Mouse (Mus musculus) retina, postnatal 1 day (tissue): ENCODE data around the gene Gm2431.
"Not testable (repeated sequence)": the region's sequence is repeated elsewhere in the genome, so short reads cannot be mapped to it uniquely, and the experiment has no call there.

Experiments used
- DNase-seq: peaks from one replicate; pipeline ENCODE4 v3.0.0-alpha.2; 2012

Gm2431 gene

DNA sequence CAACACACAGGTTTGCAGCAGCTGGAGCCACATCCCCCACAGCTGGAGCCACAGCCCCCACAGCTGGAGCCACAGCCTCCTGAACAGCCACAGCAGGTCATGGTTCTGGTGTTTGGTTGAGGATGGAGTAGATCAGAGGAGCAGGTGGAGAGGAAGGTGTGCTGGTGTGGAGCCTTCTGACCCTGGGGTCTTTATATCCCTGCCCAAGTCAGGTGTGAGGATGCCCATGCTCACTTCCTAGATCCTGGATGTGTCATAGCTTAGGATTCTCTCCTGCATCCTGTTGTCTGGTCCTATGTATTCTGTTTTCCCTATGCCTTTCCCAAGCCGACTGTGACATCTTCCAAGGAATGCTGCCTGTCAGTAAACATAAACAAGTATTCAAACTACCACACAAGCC, at the start of gene Gm2431:
Gene Gm2431 (minus strand): TSS at position 101 of the 400 bp plus-strand sequence.
- not testable (repeated sequence) for DNase-seq

DNA sequence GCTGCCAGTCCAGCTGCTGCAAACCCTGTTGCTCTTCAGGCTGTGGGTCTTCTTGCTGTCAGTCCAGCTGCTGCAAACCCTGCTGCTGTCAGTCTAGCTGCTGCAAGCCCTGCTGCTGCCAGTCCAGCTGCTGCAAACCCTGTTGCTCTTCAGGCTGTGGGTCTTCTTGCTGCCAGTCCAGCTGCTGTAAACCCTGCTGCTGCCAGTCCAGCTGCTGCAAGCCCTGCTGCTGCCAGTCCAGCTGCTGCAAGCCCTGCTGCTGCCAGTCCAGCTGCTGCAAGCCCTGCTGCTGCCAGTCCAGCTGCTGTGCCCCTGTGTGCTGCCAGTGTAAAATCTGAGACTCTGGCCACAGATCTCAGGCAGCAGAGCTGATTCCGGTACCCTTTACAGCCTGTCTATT, 45.8 kb upstream of the Gm2431 start:
- DNase-seq = not testable (repeated sequence)

DNA sequence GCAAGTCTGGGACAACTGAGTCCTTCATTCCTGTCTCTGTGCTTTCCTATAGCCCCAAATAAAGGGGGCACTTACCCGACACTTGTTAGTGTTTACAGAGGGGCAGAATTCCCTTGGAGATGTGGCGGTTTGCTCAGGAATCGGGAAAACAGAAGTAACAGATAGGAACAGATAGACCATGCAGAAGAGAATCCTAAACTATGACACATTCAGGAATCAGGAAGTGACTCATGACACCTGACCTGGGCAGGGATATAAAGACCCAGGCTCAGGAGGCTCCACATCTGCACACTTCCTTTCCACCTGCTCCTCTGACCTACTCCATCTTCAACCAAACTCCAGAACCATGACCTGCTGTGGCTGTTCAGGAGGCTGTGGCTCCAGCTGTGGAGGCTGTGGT, 45.1 kb upstream of the Gm2431 start, which contains the start of gene Krtap5-4:
Gene Krtap5-4 (plus strand): TSS at position 301 of the 400 bp plus-strand sequence.
- DNase-seq = no peak

DNA sequence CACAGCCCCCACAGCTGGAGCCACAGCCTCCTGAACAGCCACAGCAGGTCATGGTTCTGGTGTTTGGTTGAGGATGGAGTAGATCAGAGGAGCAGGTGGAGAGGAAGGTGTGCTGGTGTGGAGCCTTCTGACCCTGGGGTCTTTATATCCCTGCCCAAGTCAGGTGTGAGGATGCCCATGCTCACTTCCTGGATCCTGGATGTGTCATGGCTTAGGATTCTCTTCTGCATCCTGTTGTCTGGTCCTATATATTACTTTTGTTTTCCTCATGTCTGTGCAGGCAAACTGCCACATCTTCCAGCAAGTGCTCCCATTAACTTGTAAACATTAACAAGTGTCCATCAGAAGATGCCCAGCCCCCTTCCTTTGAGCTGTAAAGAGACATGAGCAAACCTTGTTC, 38.9 kb upstream of the Gm2431 start, which contains the start of gene Krtap5-1:
Gene Krtap5-1 (minus strand): TSS at position 101 of the 400 bp plus-strand sequence.
- not testable (repeated sequence) for DNase-seq

DNA sequence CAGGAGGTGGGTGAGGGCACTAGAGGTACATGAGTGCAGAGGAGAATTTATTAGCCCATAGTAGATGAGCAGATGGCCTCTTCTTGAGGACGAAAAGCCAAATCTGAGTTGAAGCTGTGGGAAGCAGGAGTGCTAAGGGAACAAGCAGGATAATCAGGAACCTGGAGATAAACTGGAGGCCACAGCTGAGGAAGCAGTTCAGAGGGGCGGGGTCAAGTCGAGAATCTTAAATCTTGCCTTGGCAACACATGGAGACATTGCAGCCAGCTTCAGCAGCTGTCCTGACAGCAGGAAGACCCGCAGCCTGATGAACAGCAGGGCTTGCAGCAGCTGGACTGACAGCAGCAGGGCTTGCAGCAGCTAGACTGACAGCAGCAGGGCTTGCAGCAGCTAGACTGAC, 38.0 kb upstream of the Gm2431 start:
- not testable (repeated sequence) for DNase-seq

DNA sequence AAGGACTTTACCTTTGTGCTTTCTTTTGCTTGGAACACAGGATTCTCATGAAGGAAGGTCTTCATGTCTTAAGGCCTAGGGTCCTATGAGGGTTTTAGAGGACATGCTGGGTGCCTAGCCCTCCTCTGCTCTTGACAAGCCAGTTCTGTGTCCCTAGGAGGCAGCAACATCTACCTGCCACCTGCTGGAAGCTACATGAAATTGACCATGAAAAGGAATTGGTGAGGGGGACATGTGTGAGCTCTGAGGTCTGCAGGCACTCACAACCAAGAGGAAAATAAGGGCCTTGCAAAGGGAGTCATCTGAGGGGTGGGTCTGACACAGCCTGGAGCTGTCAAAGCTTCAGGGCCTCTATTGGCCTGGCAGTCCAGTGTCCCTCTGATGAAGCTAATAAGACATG, 37.3 kb upstream of the Gm2431 start:
- DNase-seq = no peak

DNA sequence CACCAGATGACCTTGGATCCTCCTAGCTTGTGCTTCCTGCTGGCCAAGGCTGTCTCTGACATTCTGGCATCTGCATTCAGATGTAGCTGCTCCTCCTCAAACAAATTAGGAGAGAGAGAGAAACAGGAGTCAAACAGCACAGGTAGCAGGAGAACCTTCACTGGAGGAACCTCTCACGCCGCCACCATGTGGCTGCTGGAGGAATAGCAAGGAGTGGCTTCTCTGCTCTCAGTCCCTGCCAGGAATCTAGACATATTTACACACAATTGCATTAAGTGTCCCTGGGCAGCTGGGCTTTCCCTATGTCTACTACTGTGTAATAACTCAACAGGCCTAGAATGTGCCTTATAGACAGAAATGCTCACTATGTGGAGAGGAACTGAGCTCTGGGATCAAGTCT, 35.7 kb upstream of the Gm2431 start:
- peak; percentile 46 for DNase-seq

DNA sequence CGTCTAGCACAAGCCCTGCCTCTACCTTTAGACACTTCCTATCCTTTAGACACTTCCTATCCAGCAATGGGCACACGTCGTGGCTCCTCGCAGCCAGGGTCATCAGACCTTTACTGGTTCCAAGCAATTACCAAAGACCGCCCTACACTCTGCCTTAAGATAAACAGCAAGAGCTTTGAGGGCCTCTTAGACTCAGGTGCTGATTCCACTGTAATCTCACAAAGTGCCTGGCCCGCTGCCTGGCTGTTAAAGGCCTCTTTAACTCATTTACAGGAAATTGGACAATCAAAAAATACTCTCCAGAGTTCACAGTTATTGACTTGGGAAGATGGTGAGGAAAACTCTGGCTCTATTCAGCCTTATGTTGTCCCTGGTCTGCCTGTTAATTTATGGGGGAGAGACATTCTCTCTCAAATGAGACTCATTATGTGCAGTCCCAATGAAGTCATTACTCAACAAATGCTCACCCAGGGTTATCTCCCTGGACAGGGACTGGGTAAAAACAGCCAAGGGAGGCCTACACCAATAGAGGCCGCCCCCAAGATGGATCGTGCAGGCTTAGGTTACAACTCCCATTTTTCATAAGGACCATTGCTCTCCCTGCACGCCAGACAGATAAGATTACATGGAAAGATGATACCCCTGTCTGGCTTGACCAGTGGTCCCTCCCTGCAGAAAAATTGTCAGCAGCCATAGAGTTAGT, 27.9 kb upstream of the Gm2431 start:
- not testable (repeated sequence) for DNase-seq

DNA sequence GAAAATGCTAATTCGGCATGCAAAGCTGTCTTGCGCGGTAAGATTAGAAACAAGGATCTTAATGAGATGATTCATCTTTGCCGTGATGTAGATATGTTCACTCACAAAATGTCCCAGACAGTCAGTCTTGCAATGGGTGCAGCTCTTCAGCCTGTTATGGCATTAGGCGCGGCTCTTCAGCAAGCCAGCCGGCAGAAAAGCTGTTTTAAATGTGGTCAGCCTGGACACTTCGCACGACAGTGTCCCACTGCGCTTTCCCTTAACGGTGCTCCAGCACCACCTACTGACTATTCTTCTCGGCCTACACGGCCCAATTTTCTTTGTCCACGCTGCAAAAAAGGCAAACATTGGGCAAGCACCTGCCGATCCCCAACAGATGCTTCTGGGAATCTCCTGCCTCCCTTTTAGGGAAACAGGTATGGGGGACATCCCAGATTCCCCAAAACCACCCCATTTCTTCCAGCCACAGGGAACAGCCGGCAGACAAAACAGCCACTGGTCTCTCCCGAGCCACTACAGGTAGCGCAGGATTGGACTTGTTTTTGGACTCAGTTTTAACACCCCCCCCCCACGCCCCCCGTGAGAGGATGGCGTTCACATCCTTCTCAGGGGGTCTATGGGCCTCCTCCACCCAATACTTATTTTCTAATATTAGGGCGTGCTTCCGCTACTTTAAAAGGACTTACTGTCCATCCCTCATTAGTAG, 27.1 kb upstream of the Gm2431 start:
- peak; percentile 62 for DNase-seq

DNA sequence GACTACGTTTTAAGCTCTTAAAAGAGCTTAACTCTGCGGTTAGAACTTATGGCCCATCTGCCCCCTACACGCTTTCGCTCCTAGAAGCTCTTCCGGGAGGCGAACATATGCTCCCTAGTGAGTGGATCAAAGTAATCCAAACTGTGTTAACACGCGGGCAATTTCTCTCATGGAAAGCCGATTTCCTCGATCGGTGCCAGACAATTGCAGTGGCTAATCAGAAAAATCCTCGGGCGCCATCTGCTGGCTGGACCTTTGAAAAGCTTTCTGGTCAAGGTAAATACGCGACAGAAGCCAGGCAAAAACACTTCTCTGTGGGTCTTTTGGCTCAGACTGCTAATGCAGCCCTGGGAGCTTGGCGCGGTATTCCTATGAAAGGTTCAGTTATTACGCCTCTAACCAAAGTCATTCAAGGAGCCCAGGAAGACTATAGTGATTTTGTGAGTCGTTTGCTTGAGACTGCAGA, 26.5 kb upstream of the Gm2431 start:
- DNase-seq = peak; percentile 97

DNA sequence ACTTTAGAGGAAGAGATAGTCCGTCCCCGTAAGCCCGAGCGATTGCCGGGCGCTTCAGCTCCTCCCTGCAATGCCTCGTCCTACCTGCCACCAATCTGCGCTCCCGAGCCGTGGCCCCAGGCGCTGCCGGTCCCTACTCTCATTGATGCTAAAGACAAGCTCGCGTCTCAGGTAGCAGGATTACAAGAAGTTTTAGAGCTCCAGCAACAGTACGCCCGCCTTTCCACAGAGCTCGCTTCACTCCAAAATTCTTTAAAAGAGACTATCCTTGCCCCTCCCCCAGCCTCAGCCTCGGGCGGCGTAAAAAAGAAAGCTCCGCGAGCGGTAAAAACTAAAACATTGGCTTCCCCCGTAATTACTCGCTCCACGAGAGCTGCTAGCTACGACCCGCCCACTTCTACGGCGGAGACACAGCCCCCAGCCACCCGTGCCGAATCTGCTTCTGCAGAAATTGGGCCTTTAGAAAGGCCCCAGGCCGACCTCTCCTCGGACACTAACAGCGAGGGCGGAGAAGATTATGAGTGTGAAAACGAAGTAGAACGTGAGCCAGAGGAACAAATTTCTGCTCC, 26.0 kb upstream of the Gm2431 start:
- peak; percentile 85 for DNase-seq

DNA sequence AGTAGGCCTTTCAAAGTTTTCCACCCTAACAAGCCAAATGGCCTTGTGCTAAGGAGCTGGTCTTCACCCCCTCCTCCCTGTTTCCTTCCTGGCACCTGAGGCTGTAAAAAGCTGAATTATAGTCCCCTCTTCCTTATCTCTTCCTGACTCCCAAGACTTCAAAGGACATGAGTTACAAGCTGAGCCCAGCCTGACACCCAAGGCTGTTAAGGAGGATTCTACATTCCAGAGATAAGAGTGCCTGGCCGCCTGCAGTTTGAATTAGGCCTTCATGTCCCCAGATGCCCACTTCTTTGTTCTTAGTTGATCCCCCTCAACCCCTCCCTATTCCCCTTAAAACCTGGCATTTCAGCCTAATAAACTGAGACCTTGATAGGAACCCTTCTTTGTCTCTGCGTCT, 24.7 kb upstream of the Gm2431 start:
- not testable (repeated sequence) for DNase-seq

DNA sequence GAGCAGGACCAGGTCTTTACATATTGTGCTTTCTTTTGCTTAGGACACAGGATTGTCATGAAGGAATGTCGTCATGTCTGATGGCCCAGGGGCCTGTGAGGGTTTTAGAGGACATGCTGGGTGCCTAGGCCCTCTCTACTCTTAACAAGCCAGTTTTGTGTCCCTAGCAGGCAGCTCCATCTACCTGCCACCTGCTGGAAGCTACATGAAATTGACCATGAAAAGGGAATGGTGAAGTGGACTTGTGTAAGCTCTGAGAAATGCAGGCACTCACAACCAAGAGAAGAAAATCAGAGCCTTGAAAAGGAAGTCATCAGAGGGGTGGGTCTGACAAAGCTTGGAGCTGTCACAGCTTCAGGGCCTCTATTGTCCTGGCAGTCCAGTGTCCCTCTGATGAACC, 21.1 kb upstream of the Gm2431 start:
- not testable (repeated sequence) for DNase-seq

DNA sequence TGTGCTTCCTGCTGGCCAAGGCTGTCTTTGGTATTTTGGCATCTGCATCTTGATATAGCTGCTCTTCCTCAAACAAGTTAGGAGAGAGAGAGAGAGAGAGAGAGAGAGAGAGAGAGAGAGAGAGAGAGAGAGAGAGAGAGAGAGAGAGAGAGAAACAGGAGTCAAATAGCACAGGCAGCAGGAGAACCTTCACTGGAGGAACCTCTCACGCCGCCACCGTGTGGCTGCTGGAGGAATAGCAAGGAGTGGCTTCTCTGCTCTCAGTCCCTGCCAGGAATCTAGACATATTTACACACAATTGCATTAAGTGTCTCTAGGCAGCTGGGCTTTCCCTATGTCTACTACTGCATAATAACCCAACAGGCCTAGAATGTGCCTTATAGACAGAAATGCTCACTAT, 20.0 kb upstream of the Gm2431 start:
- peak; percentile 72 for DNase-seq

DNA sequence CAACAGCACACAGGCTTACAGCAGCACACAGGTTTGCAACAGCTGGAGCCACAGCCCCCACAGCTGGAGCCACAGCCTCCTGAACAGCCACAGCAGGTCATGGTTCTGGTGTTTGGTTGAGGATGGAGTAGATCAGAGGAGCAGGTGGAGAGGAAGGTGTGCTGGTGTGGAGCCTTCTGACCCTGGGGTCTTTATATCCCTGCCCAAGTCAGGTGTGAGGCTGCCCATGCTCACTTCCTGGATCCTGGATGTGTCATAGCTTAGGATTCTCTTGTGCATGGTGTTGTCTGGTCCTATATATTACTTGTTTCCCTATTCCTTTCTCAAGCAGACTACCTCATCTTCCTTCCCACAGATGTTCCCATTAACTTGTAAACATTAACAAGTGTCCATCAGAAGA, 16.1 kb upstream of the Gm2431 start, which contains the start of gene Gm4559:
Gene Gm4559 (minus strand): TSS at position 101 of the 400 bp plus-strand sequence.
- DNase-seq = not testable (repeated sequence)

DNA sequence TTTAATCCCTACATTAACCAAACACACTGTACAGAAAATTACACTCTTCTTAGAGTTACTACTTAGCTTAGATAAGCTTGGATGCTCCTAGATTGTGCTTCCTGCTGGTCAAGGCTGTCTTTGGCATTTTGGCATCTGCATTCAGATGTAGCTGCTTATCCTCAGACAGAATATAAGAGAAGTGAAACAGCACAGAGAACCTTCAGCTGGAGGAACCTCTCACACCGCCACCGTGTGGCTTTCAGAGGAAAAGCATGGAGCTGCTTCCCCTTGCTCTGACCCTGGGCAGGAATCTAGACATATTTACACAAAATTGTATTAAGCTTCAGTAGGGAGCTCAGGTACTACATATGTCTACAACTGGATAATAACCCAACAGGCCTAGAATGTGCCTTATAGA, 2.6 kb downstream of the Gm2431 start:
- DNase-seq = peak; percentile 55

DNA sequence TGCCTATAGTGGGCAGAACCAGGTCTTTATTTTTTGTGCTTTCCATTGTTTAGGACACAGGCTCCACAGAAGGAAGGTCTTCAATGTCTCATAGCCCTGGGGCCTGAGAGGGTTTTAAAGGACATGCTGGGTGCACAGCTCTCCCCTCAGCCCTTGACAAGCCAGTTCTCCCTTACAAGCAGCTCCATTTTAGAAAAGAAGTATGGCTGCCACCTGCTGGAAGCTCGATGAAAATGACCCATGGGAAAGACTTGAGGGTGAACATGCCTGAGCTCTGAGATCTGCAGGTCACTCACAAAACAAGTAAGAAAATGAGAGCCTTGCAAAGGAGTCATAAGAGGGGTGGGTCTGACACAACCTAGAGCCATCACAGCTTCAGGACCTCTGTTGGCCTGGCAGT, 8.3 kb downstream of the Gm2431 start:
- peak; percentile 68 for DNase-seq

DNA sequence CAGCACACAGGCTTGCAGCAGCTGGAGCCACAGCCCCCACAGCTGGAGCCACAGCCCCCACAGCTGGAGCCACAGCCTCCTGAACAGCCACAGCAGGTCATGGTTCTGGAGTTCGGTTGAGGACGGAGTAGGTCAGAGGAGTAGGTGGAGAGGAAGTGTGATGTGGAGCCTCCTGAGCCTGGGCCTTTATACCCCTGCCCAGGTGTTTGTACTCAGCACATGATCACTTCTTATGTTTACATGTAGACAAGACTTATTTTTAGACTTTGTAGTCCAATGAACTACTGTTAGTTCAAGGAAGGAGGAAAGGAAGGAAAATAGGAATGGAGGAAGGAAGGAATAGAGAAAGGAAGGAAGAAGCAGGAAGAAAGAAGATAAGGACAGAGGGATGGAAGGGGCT, 17.2 kb downstream of the Gm2431 start, which contains the start of gene Gm40460:
Gene Gm40460 (minus strand): TSS at position 101 of the 400 bp plus-strand sequence.
- DNase-seq = no peak

DNA sequence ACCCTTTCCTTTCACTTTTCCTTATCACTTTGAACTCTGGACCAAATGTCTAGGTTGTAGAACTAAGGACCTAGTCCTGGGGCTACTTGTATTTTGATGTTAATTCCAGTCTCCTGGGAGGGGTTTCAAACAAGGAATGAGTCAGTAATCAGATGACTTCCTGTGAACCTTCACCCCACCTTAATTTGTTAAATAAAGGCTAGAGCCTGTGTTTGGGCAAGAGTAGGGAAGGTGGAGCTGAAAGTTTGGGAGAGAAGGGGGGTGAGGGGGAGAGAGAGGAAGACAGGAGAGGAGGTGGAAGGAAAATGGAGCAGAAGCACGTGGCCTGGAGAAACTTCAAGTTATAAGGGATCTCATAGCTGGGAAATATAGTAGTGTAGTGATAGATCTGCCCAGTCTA, 26.6 kb downstream of the Gm2431 start:
- no peak for DNase-seq

DNA sequence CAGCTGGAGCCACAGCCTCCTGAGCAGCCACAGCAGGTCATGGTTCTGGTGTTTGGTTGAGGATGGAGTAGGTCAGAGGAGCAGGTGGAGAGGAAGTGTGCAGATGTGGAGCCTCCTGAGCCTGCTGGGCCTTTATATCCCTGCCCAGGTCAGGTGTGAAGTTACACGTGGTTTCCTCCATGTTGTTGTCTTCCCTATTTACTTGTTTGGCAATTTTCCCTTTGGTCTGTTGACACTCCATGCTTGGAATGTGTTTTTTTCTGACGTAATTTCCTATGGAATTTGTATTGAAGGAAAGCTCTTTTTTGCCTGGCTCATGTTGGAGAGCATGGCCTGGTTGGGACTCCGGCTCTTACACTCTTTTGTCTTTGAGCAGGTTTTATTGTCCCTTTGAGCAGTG, 28.3 kb downstream of the Gm2431 start, which contains the start of gene Krtap5-5:
Gene Krtap5-5 (minus strand): TSS at position 101 of the 400 bp plus-strand sequence.
- DNase-seq = not testable (repeated sequence)

DNA sequence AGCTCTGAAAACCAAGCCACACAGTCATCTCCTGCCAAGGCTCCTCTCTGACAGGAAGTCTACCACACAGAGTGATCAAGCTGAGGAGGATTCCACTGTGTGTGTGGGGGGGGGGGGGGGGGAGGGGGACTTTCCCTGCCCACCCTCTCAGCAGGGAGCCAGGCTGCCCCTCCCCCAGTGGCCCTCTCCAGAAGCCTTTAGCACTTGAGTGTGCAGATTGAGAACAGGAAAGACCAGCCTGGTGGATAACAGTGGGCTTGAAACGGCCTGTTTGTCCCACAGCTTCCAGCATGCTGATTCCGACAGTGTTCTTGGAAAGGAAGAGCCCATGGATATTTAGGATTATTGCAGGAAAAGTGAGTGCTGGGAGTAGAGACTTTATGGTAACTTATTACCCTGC, 33.6 kb downstream of the Gm2431 start:
- DNase-seq = peak; percentile 6

DNA sequence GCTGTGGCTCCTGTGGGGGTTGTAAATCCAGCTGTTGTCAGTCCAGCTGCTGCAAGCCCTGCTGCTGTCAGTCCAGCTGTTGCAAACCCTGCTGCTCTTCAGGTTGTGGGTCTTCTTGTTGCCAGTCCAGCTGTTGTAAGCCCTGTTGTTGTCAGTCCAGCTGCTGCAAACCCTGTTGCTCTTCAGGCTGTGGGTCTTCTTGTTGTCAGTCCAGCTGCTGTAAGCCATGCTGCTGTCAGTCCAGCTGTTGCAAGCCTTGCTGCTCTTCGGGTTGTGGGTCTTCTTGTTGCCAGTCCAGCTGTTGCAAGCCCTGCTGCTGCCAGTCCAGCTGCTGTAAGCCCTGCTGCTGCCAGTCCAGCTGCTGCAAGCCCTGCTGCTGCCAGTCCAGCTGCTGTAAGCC, 46.0 kb downstream of the Gm2431 start:
- not testable (repeated sequence) for DNase-seq

DNA sequence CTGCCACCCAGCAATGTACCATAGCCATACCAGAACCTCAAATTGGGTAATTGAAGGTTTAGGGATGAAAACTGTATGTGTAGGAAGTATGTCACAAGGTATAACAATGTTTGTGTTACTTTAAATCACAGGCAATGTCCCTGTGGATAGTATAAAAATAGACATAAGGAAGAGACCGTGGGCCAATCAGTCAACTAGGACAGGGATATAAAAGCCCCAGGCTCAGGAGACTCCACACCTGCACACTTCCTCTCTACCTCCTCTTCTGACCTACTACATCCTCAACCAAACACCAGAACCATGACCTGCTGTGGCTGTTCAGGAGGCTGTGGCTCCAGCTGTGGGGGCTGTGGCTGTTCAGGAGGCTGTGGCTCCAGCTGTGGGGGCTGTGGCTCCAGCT, 46.6 kb downstream of the Gm2431 start, which contains the start of gene Gm7579:
Gene Gm7579 (plus strand): TSS at position 301 of the 400 bp plus-strand sequence.
- no peak for DNase-seq
